Mouse (Mus musculus) heart, adult 18-20 months (tissue): Measurements from ENCODE around the gene Tmprss4. TPM values are rescaled to one million over a fixed set of nuclear protein-coding genes. Genes with fewer than 3 reads are reported as not detected.

Experiments used
- DNase-seq, 2 experiments: peaks; one replicate each; pipeline ENCODE4 v3.0.0; 2021 to 2022; ENCODE audit warnings: mixed read lengths in 1 of 2
- total RNA-seq, 2 experiments: library from RNA; stranded (reverse); gene quantifications; 2 replicates each; pipeline ENCODE4 v1.2.3; 2021

Gene Tmprss4
- total RNA-seq, 2 experiments from 2014 or later = 0.13 TPM; not detected in 1

- DNase-seq = peak in 1 of 2 experiments; percentile 47
These were observed 67.3 kb downstream of the Tmprss4 start for GRCm38 (mm10) chr9:45136442-45137169.

GRCm38 (mm10) chr9:45133484-45134310 is 70.2 kb downstream of the Tmprss4 start:
- DNase-seq = peak; percentile 46 to 77

- no peak for DNase-seq
These were observed 73.8 kb downstream of the Tmprss4 start for GRCm38 (mm10) chr9:45130119-45130518.

- DNase-seq = no peak
These were observed 77.0 kb downstream of the Tmprss4 start for GRCm38 (mm10) chr9:45126941-45127340.

GRCm38 (mm10) chr9:45125211-45125610 is 78.7 kb downstream of the Tmprss4 start:
- no peak for DNase-seq

Other genes with a start within 250 kb of the Tmprss4 start
- gene Ube4a, start 238.5 kb downstream of the Tmprss4 start, total RNA-seq = 10 to 100 TPM; 33.8 to 35.5 TPM
- 1 to 10 TPM in 1 of 2 experiments, under 1 TPM in 1; 0.62 to 4.6 TPM for gene Cd3g, start 223.7 kb downstream of the Tmprss4 start, total RNA-seq
- 1 to 10 TPM in 1 of 2 experiments, not detected in 1; 4.1 TPM for gene Cd3d, start 222.3 kb downstream of the Tmprss4 start, total RNA-seq
- gene Cd3e, start 194.5 kb downstream of the Tmprss4 start, total RNA-seq = 1 to 10 TPM in 1 of 2 experiments, under 1 TPM in 1; 0.47 to 6.4 TPM
- 1 to 10 TPM in 1 of 2 experiments, under 1 TPM in 1; 0.62 to 2.3 TPM for gene Mpzl2, start 164.3 kb downstream of the Tmprss4 start, total RNA-seq
- gene Mpzl3, start 148.9 kb downstream of the Tmprss4 start, total RNA-seq = 1 to 10 TPM; 1.7 to 2.7 TPM
- gene Jaml, start 124.9 kb downstream of the Tmprss4 start, total RNA-seq = 1 to 10 TPM in 1 of 2 experiments, under 1 TPM in 1; 0.40 to 1.4 TPM
- gene Scn2b, start 86.3 kb downstream of the Tmprss4 start, total RNA-seq = 1 to 10 TPM; 1.3 to 1.7 TPM
- 10 to 100 TPM; 29.9 to 30.4 TPM for gene Scn4b, start 65.7 kb downstream of the Tmprss4 start, total RNA-seq
- under 1 TPM in 1 of 2 experiments, not detected in 1; 0.41 TPM for gene BC049352, start 22.1 kb downstream of the Tmprss4 start, total RNA-seq
- gene Il10ra, start 65.1 kb upstream of the Tmprss4 start, total RNA-seq = 1 to 10 TPM; 1.9 to 2.5 TPM
- gene Tmprss13, start 115.0 kb upstream of the Tmprss4 start, total RNA-seq = 1 to 10 TPM; 6.2 to 7.9 TPM
- gene Fxyd6, start 166.1 kb upstream of the Tmprss4 start, total RNA-seq = 10 to 100 TPM; 15.0 TPM
- gene Fxyd2, start 195.6 kb upstream of the Tmprss4 start, total RNA-seq = 1 to 10 TPM; 2.6 to 7.9 TPM
- under 1 TPM in 1 of 2 experiments, not detected in 1; 0.28 TPM for gene Dscaml1, start 222.5 kb upstream of the Tmprss4 start, total RNA-seq